Mouse (Mus musculus) liver, embryonic 11.5 days (tissue): Measurements from ENCODE around the gene Phf20. TPM values are rescaled to one million over a fixed set of nuclear protein-coding genes. Genes with fewer than 3 reads are reported as not detected.

ENCODE experiments used
- ATAC-seq: fragments of 200-750 bp; cut with Nextera tagmentation; replicated peaks from 2 replicates; pipeline ENCODE4 v1.8.0; 2017; ENCODE audit warnings: moderate number of reproducible peaks, mild to moderate bottlenecking, moderate TSS enrichment, moderate library complexity; ENCODE audit not compliant: low FRiP score
- DNase-seq: peaks from one replicate; pipeline ENCODE4 v3.0.0-alpha.2; 2017; ENCODE audit warnings: low spot score
- H3K27ac ChIP-seq: fragments of 300-500 bp; sonication (generic); 2 replicates; pipeline ENCODE4 v1.5.1; 2014; ENCODE audit warnings: mild to moderate bottlenecking, low read depth, low read length, control low read depth
- H3K27me3 ChIP-seq: fragments of 300-500 bp; sonication (generic); replicated peaks from 2 replicates; pipeline ENCODE4 v1.6.1; 2014; ENCODE audit warnings: low read length, mixed read lengths; ENCODE audit not compliant: control insufficient read depth, insufficient read depth
- H3K36me3 ChIP-seq: fragments of 300-500 bp; sonication (generic); 2 replicates; pipeline ENCODE4 v1.6.1; 2014; ENCODE audit warnings: mild to moderate bottlenecking, low read length, moderate library complexity, mixed read lengths; ENCODE audit not compliant: control insufficient read depth, insufficient read depth
- H3K4me1 ChIP-seq: fragments of 300-500 bp; sonication (generic); replicated peaks from 2 replicates; pipeline ENCODE4 v1.6.1; 2014; ENCODE audit warnings: low read length, mixed read lengths; ENCODE audit not compliant: control insufficient read depth, insufficient read depth
- H3K4me2 ChIP-seq: fragments of 300-500 bp; sonication (generic); 2 replicates; pipeline ENCODE4 v1.6.1; 2014; ENCODE audit warnings: mild to moderate bottlenecking, control low read depth, moderate library complexity
- H3K4me3 ChIP-seq: fragments of 300-500 bp; sonication (generic); 2 replicates; pipeline ENCODE4 v1.5.1; 2014; ENCODE audit warnings: low read depth, low read length, control low read depth
- H3K9ac ChIP-seq: fragments of 300-500 bp; sonication (generic); 2 replicates; pipeline ENCODE4 v1.6.1; 2014; ENCODE audit warnings: low read depth, low read length, control low read depth
- H3K9me3 ChIP-seq: fragments of 300-500 bp; sonication (generic); 2 replicates; pipeline ENCODE4 v1.6.1; 2016; ENCODE audit warnings: low read length, inconsistent platforms, mixed read lengths; ENCODE audit not compliant: control insufficient read depth
- WGBS: fragments of 180-500 bp; shearing (Covaris S2); extraction: QIAGEN DNeasy Blood & Tissue Kit; methylation state at CpG from one replicate; pipeline ENCODE4 v1.1.7; 2014; 5-methylcytosine and 5-hydroxymethylcytosine counted together
- polyA plus RNA-seq: library from polyadenylated mRNA; unstranded; fragments of >200 nt; fragmentation: Nextera tagmentation; extraction: Ambion mirVana; gene quantifications from 2 replicates; pipeline ENCODE4 v1.2.1, GENCODE M21; 2014

The Phf20 gene
- polyA plus RNA-seq, 1 experiment from 2014 or later = 42.9 TPM

DNA sequence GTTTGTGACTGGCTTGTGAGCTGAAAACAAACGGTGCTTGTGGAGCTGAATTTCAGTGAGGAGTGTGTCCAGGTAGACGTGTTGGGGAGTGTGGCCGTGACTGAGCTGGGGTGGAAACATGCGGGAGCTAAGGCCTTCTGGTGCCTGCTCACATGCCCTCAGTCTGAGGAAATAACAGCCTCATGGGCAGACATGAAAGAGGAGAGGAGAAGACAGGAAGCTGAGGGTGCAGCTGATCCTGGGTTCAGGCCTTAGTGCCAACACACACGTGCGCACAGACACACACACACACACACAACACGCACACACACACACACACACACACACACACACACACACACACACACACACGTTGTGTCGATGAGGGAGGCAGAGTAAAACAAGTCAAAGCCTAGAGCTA, 71.4 kb downstream of the Phf20 start:
- Histone ChIP-seq H3K36me3 (peaks cover 4% of the 10 kb centered on the region), H3K9me3 (no peaks in the 10 kb centered on the region), H3K4me2 (no peak overlapping the region), H3K27me3 (no peaks in the 10 kb centered on the region), H3K4me1 (no peaks in the 10 kb centered on the region), H3K9ac (no peak overlapping the region), H3K4me3 (no peak overlapping the region), H3K27ac (no peak overlapping the region)
- ATAC-seq (no peak), DNase-seq (no peak)
- WGBS = 95% methylated on average over 9 of the region's 9 CpGs

DNA sequence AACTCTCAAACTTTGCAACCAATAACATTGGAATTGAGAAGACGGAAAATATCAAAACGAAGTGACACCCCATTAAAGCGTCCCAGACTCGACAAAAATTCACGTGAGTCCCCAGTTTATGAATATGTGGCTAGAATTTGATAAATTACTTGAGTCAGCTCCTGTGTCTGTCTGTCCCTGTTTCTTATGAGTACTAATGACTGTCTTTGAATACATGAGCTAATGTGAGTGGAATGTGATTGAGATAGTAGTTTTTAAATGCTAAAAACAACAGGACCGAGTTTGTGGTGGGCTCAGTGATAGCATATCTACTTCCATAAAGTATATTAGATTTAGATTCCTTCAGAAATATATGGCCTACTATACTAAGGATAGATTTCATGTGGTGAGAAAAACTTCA, 76.3 kb downstream of the Phf20 start:
- WGBS = 90% methylated on average over 6 of the region's 6 CpGs
- no peaks in the 10 kb centered on the region for H3K27me3 ChIP-seq
- ATAC-seq (no peak), DNase-seq (no peak)
- no peaks in the 10 kb centered on the region for H3K4me1 ChIP-seq
- H3K4me3 ChIP-seq = no peak overlapping the region
- H3K36me3 ChIP-seq = peaks cover 7% of the 10 kb centered on the region; the same call in 1 of the 2 replicates
- no peak overlapping the region for H3K4me2 ChIP-seq
- H3K27ac ChIP-seq = no peak overlapping the region
- H3K9ac ChIP-seq = no peak overlapping the region
- H3K9me3 ChIP-seq = no peaks in the 10 kb centered on the region

- H3K9ac ChIP-seq = no peak overlapping the region; the same call in 1 of the 2 replicates
Measured at GRCm38 (mm10) chr2:156278226-156279017, 82.2 kb downstream of the Phf20 start.

DNA sequence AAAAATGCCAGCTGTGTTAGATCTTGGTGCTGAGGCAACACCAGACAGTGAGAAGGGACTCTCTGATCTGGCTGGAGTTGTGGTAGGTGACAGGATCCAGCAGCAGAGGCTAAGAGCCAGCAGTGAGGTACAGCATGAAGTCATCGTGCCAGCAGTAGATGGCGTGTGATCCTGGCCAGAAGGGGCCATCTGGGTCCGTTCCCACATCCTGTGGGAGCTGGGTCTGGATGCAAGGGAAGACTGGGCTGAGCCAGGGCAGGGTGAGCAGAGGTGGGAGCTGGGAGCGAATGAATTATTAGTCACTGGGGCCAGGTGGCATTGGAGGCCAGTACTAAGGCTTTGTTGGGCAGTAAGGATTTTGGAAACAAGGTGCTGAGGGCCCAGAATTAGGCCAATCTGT, 85.0 kb downstream of the Phf20 start:
- 78% methylated on average over 4 of the region's 4 CpGs for WGBS
- Histone ChIP-seq H3K4me2 (no peak overlapping the region), H3K4me3 (no peak overlapping the region), H3K27me3 (no peaks in the 10 kb centered on the region), H3K27ac (no peak overlapping the region), H3K9ac (no peak overlapping the region), H3K4me1 (peaks cover 8% of the 10 kb centered on the region), H3K36me3 (peaks cover 6% of the 10 kb centered on the region; the same call in 1 of the 2 replicates), H3K9me3 (no peaks in the 10 kb centered on the region)
- ATAC-seq (no peak), DNase-seq (no peak)

More at GRCm38 (mm10) chr2:156278226-156279017, 82.2 kb downstream of the Phf20 start:
- Histone ChIP-seq H3K27me3 (no peaks in the 10 kb centered on the region), H3K4me3 (no peak overlapping the region), H3K36me3 (peaks cover 12% of the 10 kb centered on the region), H3K9me3 (no peaks in the 10 kb centered on the region), H3K4me1 (peaks cover 8% of the 10 kb centered on the region), H3K4me2 (0 out of 2 replicates have a peak overlapping the region, but pooled peaks have one; percentile 10), H3K27ac (no peak overlapping the region; the same call in 1 of the 2 replicates)
- DNase-seq (peak; percentile 55), ATAC-seq (peak; percentile 54)
- 53% methylated on average over 4 of the region's 4 CpGs for WGBS

DNA sequence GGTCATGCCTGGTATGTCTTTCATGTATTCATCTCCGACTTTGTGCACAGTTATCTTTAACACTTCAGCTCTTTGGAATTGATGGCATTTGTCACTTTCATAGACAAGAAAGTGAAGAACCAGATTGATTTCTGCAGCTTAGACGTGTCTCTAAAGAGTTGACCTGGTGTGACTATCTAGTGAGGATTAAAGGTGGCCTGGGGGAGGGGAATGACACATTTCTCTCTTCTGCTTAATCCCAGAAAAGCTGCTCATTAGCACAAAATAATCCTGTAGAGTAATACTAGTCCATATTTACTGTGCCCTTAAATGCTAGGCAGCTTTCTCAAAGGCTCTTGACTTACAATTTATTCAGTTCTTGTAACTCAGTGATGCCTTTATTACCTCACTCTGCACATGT, 88.9 kb downstream of the Phf20 start:
- no peaks in the 10 kb centered on the region for H3K4me1 ChIP-seq
- no peaks in the 10 kb centered on the region for H3K27me3 ChIP-seq
- H3K4me2 ChIP-seq = no peak overlapping the region
- H3K36me3 ChIP-seq = peaks cover 13% of the 10 kb centered on the region
- no peak for DNase-seq
- no peak overlapping the region for H3K4me3 ChIP-seq
- no peak for ATAC-seq
- H3K9me3 ChIP-seq = no peaks in the 10 kb centered on the region
- no peak overlapping the region for H3K9ac ChIP-seq
- WGBS = 74% methylated on average over 2 of the region's 2 CpGs
- no peak overlapping the region for H3K27ac ChIP-seq

DNA sequence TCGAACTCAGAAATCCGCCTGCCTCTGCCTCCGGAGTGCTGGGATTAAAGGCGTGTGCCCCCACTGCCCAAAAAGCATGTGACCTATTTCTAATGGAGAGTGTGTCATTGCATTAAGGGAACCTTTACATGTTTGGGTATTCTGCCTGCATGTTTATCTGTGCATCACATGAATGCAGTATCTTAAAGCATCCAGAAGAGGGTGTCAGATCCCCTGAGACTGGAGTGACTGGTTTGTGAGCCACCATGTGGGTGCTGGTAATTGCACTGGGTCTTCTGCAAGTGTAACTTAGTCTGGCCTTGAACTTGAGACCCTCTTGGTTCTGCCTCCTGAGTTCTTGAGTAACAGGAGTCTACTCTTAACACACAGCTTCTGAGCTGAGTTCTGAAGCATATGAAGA, 90.5 kb downstream of the Phf20 start:
- no peak overlapping the region for H3K4me2 ChIP-seq
- DNase-seq (no peak), ATAC-seq (no peak)
- no peak overlapping the region for H3K27ac ChIP-seq
- H3K27me3 ChIP-seq = no peaks in the 10 kb centered on the region
- no peak overlapping the region for H3K9ac ChIP-seq
- no peaks in the 10 kb centered on the region for H3K4me1 ChIP-seq
- peaks cover 11% of the 10 kb centered on the region for H3K36me3 ChIP-seq
- 86% methylated on average over 4 of the region's 4 CpGs for WGBS
- no peak overlapping the region for H3K4me3 ChIP-seq
- H3K9me3 ChIP-seq = no peaks in the 10 kb centered on the region

- no peak overlapping the region for H3K4me2 ChIP-seq
- H3K9me3 ChIP-seq = no peaks in the 10 kb centered on the region
- no peak overlapping the region for H3K9ac ChIP-seq
- no peak overlapping the region for H3K27ac ChIP-seq
- no peak for DNase-seq
- H3K27me3 ChIP-seq = no peaks in the 10 kb centered on the region
- WGBS = 97% methylated on average over 2 of the region's 2 CpGs
- H3K4me3 ChIP-seq = no peak overlapping the region
- H3K36me3 ChIP-seq = peaks cover 11% of the 10 kb centered on the region
- H3K4me1 ChIP-seq = no peaks in the 10 kb centered on the region
- no peak for ATAC-seq
Measured at GRCm38 (mm10) chr2:156288222-156288621, 92.0 kb downstream of the Phf20 start.

DNA sequence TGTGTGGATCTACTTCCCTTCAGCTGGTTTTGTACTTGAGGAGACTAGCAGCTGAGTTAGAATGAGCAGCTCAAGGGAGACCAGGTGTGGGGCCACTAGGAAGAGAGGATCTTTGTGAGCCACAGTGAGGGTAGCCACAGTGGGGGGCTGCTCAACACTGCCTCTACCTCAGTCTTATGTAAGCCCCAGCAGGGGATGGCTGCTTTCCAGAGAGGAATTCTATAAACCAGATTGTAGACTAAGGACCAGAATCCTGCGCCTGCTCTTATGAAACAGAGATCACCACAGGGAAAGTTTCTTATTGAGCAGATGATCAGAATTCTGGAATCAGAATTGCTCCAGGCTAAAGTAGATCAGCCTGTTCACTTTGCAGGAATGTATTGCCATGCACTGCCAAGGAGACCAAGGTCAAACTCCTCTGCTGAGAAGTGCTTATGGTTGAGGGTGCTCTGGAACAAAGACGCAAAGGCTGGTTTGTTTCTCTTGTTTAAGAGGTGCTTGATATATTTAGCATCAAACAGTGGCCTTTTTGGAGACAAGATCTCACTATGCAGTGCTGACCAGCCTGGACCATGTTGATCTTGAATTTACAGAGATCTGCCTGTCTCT, 93.4 kb downstream of the Phf20 start:
- H3K27me3 ChIP-seq = no peaks in the 10 kb centered on the region
- no peak overlapping the region for H3K9ac ChIP-seq
- no peaks in the 10 kb centered on the region for H3K4me1 ChIP-seq
- no peak for DNase-seq
- no peaks in the 10 kb centered on the region for H3K9me3 ChIP-seq
- H3K4me3 ChIP-seq = no peak overlapping the region
- no peak overlapping the region for H3K27ac ChIP-seq
- WGBS = 93% methylated on average over 2 of the region's 2 CpGs
- peaks cover 16% of the 10 kb centered on the region for H3K36me3 ChIP-seq
- no peak overlapping the region for H3K4me2 ChIP-seq
- ATAC-seq = no peak

- Histone ChIP-seq H3K4me3 (no peak overlapping the region), H3K9ac (no peak overlapping the region), H3K4me1 (no peaks in the 10 kb centered on the region), H3K27me3 (no peaks in the 10 kb centered on the region), H3K27ac (no peak overlapping the region), H3K4me2 (no peak overlapping the region), H3K36me3 (peaks cover 24% of the 10 kb centered on the region), H3K9me3 (no peaks in the 10 kb centered on the region)
- DNase-seq = no peak
- WGBS = 69% methylated on average over 1 of the region's 1 CpGs
- no peak for ATAC-seq
Measured at GRCm38 (mm10) chr2:156291998-156292397, 95.7 kb downstream of the Phf20 start.
